Mouse (Mus musculus): ENCODE measurements around the gene Gucy1b1.

Gene Gucy1b1

DNA sequence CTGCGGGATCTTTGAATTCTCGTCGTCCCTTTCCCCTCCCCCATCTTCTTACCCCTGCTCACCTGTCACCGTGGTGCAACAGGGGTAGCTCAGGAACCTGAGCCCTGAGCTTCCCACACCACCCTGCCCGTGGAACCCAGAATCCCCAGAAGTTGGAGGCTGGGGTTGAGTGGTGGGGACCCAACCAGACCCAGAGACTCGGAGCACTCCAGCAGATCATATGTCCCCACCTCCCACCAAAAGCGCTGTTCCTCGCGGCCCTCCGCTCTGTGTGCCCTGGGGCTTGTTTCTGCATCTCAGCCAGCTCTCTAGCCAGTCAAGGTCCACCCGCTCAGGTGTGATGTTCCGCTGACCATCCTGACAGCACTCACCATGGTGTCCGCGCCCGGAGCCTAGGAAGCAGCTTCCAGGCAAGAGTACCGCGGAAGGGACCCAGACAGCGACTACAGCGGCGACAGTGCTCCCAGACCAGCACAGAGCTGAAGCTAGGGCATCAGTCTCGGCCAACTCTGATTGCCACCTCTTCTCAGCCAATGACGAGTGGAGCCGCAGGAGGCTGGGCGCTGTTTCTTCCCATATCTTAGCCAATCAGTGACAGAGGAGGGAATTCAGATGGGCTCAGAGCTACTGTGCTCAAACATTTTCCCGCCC lies at the start of gene Gucy1b1:
Gene Gucy1b1, minus strand, starts transcription at position 489 of the 651 bp plus-strand sequence.
- in situ Hi-C loops (cut with MboI; ENCODE audit: unreplicated experiment in 2 of 2), result no loop called here

GRCm38 (mm10) chr3:82118916-82119315 lies 44.4 kb upstream of the Gucy1b1 start:
- in situ Hi-C loops (cut with MboI; ENCODE audit: unreplicated experiment in 2 of 2), result no loop called here

GRCm38 (mm10) chr3:82112439-82112838 lies 38.0 kb upstream of the Gucy1b1 start:
- in situ Hi-C loops (cut with MboI; ENCODE audit: unreplicated experiment in 2 of 2), result no loop called here

DNA sequence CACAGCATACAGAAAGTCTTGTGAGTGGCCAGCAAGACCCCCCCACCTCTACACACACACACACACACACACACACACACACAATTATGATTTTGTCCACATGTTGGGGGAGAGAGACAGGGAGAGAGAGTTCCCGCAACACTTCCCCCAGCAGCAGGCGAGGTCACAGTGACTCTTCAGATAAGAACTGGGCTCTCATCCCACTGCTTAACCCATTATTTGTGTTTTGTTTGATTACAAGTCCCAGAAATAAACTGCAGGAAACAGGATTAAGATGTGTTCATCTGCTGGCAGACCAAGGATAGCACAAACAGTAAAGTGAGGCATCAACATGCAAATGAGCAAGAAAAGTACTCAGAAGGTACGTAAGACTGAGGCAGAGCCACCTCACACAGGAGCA lies 37.5 kb upstream of the Gucy1b1 start:
- in situ Hi-C loops (cut with MboI; ENCODE audit: unreplicated experiment in 2 of 2), result no loop called here

GRCm38 (mm10) chr3:82108951-82109350 lies 34.5 kb upstream of the Gucy1b1 start:
- in situ Hi-C loops (cut with MboI; ENCODE audit: unreplicated experiment in 2 of 2), result no loop called here

DNA sequence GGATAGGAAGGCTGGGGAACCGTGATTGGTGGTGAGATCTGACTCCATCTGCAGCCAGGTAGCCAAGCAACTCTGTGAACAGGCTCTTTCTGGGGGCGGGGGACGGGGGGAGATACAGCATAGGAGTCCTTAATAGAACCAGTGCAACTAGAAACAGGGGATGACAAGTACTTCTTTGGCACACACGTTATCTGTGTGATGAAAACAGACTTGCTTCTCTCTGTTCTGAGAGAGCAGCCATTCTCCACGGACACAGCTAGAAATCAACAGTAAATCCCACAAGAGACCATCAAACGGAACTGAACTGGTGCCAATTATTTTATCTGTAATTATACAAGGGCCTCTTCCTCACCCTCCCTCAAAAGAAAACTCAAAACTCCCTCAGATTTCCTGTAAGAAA lies 29.7 kb upstream of the Gucy1b1 start:
- in situ Hi-C loops (cut with MboI; ENCODE audit: unreplicated experiment in 2 of 2), result no loop called here

DNA sequence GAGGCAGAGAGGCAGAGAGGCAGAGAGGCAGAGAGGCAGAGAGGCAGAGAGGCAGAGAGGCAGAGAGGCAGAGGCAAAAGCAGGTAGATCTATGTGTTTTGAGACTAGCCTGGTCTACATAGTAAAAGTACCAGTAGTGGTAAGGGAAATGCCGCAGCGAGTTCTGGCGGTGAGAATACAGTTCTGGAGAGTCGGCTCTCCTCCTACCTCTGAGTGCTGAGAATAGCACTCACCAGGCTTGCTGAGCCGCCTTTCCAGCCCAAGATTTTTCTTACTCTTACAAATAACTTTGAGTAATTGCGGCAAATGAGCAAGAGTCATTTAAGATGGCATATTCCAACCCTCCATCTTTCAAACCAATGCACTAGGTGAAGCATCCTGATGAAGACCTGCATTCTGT lies 24.6 kb upstream of the Gucy1b1 start:
- in situ Hi-C loops (cut with MboI; ENCODE audit: unreplicated experiment in 2 of 2), result no loop called here

DNA sequence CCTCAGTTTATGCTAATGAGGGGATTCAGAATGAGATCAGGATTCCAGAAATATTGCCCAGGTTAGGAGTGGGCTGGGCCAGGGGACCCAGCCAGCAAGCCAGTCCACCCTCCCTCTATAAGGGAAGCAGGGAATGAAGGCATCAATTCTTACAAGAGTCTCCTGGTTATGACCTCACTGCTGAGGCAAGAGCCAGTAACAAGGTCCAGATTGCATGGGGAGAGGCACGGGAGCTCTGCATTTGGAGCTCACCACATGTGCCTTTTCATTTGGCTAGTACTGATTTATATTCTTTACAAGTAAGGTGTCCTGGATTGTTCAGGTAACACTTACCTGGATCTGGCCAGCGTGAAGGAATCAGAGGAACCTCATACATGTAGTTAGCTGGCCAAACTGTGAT lies 22.3 kb upstream of the Gucy1b1 start:
- in situ Hi-C loops (cut with MboI; ENCODE audit: unreplicated experiment in 2 of 2), result no loop called here

DNA sequence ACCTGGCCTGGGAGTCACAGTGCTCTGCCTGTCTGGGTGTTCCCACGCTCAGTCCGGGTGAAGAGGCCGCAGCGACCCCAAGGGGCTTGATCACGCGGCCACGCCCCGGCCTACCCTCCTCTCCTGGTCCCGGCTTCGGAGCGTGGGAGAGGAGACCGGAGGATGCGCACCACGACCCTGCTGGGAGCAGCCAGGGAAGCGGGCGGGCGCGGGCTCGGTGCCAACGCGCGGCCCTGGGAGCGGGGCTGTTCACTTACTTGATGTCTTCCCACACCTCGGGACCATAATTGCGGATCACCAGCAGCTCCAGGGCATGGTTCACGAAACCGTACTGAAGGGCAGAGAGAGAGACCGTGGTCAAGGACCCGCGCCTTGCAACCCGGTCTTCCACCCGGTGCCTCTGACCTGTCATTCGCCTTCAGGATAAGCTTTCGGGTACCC lies 728 bp downstream of the Gucy1b1 start:
- in situ Hi-C loops (cut with MboI; ENCODE audit: unreplicated experiment in 2 of 2), result no loop called here

DNA sequence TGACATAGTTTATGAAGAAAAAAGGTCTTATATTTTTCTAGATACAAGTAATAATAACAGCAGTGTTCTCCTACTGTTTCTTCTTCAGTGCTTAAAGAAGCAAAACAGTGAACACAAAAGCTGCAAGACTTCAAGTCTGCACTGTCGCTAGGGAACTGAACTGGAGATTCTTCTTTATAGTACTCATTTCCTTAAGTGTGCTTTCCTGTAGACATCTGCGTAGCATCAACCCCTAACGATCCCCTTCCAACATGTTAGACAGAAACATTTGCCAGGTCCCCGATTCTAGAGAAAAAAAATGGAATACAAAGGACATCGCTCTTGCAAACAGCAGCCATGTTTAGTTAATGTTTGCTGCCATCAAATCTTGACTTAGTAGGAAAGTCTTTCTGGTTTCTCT lies 6.7 kb downstream of the Gucy1b1 start:
- in situ Hi-C loops (cut with MboI; ENCODE audit: unreplicated experiment in 2 of 2), result no loop called here

DNA sequence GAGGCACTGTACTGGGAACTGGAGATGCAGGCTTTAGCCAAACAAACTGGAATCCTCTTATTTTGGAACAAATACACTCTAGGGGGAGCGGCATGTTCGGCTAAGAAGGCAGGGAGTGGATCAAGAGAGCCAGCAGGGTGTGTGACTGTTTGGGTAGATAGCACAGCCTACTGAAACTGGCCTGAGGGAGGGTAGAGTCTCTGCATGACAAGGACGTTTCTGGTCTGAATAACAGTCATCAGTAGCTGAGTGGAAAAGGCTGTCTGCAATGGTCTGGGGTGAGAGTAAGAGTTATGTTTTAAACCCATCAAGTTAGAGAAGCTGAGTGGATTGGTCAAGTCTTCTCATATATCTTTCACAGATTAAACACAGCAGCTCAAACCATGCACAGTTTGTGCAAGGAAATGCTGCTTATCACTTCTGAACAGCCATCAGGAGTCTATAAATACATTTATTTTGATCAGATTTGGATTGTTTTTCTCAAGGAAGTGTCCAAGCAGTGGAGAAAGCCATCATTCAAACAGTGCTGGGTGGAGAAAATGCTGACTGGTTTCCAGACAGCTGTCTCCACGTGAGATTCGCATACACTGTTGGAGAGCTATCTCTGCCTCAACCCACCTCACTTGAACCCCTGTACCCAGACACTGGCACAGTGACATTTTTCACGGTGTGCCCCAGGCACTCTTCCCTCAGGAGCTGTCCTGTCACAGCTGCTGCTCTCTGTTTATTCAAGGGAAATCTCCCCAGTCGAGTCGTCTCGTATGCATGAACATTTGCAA lies 12.9 kb downstream of the Gucy1b1 start:
- in situ Hi-C loops (cut with MboI; ENCODE audit: unreplicated experiment in 2 of 2), result no loop called here

GRCm38 (mm10) chr3:82057201-82057600 lies 17.3 kb downstream of the Gucy1b1 start:
- in situ Hi-C loops (cut with MboI; ENCODE audit: unreplicated experiment in 2 of 2), result no loop called here

GRCm38 (mm10) chr3:82054283-82054974 lies 20.1 kb downstream of the Gucy1b1 start:
- in situ Hi-C loops (cut with MboI; ENCODE audit: unreplicated experiment in 2 of 2), result no loop called here

GRCm38 (mm10) chr3:82052029-82052428 lies 22.5 kb downstream of the Gucy1b1 start:
- in situ Hi-C loops (cut with MboI; ENCODE audit: unreplicated experiment in 2 of 2), result no loop called here

- in situ Hi-C loops (cut with MboI; ENCODE audit: unreplicated experiment in 2 of 2), result no loop called here
These were observed 23.0 kb downstream of the Gucy1b1 start for GRCm38 (mm10) chr3:82051468-82051867.

GRCm38 (mm10) chr3:82048681-82049080 lies 25.8 kb downstream of the Gucy1b1 start:
- in situ Hi-C loops (cut with MboI; ENCODE audit: unreplicated experiment in 2 of 2), result no loop called here

DNA sequence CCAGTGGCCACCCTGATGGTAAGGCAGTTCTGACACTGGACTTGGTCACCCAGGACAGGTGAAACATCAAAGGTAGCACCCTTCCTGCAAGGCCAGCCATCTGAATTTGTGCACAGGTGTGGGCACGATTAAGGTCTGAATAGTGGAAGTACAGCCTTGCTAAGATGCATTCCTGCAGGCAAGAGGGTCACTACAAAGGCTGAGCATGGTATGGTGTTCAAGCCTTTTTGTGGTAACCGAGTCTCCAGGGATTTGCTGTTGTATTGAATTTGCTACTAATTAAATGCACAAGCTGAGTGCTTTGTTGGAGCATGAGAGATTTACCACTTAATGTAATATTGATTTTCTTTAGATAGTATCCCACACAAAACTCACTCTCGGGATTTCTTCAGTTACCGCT lies 26.4 kb downstream of the Gucy1b1 start:
- in situ Hi-C loops (cut with MboI; ENCODE audit: unreplicated experiment in 2 of 2), result no loop called here

DNA sequence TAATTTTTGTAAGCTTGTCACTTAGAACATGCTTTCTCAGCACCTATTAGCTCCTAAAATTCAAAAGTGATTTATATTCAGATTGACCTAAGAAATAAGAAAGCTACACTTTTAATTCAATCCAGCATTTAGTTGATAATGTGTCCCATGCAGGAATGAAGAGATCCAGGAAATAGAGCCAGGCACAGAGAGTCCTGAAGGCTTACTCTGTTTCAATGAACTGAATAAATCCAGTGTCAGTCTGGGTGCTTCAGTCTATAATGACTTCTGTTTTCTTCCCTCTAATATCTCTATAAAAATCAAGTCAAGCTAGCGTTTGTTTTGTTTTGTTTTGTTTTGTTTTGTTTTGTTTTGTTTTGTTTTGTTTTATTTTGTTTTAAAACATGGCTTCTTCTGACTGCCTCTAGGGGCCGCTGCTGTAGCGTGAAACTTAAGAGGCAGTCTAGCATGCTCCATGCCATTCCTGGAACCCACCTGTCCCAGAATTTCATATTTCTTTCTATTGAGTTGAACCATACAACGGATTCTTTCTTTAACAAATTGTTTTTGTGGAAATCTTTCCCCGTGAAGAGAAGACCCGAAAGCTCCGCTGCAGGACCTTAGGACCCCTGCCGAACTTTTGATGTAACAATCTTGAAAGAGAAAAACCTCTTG lies 27.3 kb downstream of the Gucy1b1 start:
- in situ Hi-C loops (cut with MboI; ENCODE audit: unreplicated experiment in 2 of 2), result no loop called here

DNA sequence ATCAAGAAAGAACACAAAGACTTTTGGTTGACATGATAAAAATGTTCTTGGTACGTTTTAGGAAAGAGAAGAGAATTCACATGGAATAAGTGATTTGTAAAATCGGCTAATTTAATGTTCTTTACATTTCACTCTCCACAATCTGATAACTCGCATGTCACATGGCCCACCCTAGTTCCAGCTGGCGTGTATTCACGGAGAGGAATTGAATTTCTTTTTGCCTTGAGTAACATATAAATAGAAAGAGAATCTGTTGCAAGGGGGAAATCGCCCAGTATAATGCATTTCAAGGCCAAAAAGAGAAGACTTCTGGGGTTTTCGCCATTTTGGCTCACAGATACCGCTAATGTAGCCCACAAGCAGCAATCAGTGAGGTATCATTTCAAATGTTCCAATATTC lies 28.4 kb downstream of the Gucy1b1 start:
- in situ Hi-C loops (cut with MboI; ENCODE audit: unreplicated experiment in 2 of 2), result no loop called here

- in situ Hi-C loops (cut with MboI; ENCODE audit: unreplicated experiment in 2 of 2), result no loop called here
These were observed 29.6 kb downstream of the Gucy1b1 start for GRCm38 (mm10) chr3:82044902-82045301.

GRCm38 (mm10) chr3:82043676-82044075 lies 30.8 kb downstream of the Gucy1b1 start:
- in situ Hi-C loops (cut with MboI; ENCODE audit: unreplicated experiment in 2 of 2), result no loop called here

Data from v-Abl transformed pro-B cells (cell line).